Mouse (Mus musculus) G1E (cell line): Measurements from ENCODE around the gene Phactr3. TPM values are rescaled to one million over a fixed set of nuclear protein-coding genes. Genes with fewer than 3 reads are reported as not detected.

Experiments used
- ATAC-seq: 2 replicates; pipeline ENCODE4 v1.8.0; 2016; ENCODE audit warnings: mild to moderate bottlenecking; ENCODE audit not compliant: insufficient number of reproducible peaks, poor library complexity, low FRiP score, severe bottlenecking; ENCODE audit errors: extremely low read depth
- DNase-seq: peaks from one replicate; pipeline ENCODE4 v3.0.0; 2012; ENCODE audit warnings: low spot score
- H3K27me3 ChIP-seq: 2 replicates; pipeline ENCODE4 v1.6.1; 2012; ENCODE audit warnings: mild to moderate bottlenecking, low read length, inconsistent platforms; ENCODE audit not compliant: insufficient read depth
- H3K36me3 ChIP-seq: replicated peaks from 2 replicates; pipeline ENCODE3; 2012; ENCODE audit warnings: mild to moderate bottlenecking, inconsistent platforms
- H3K4me1 ChIP-seq: 2 replicates; pipeline ENCODE4 v1.6.1; 2012; ENCODE audit warnings: low read depth, low read length, inconsistent platforms, mixed read lengths; ENCODE audit not compliant: insufficient read depth
- H3K4me3 ChIP-seq: 2 replicates; pipeline ENCODE4 v1.5.1; 2012; ENCODE audit warnings: low read depth, mild to moderate bottlenecking, inconsistent platforms, low read length, moderate library complexity, mixed read lengths
- H3K9me3 ChIP-seq: replicated peaks from 2 replicates; pipeline ENCODE4 v1.6.1; 2012; ENCODE audit warnings: inconsistent platforms
- CTCF ChIP-seq: IDR thresholded peaks from 2 replicates; pipeline ENCODE4 v1.5.1; 2012; ENCODE audit warnings: low read depth, low read length, inconsistent platforms, mixed read lengths
- GATA1 ChIP-seq: IDR thresholded peaks from 2 replicates; pipeline ENCODE4 v1.6.1; 2012; ENCODE audit warnings: borderline replicate concordance, low read length, inconsistent platforms, mixed read lengths
- GATA2 ChIP-seq: IDR thresholded peaks from 2 replicates; pipeline ENCODE4 v1.6.1; 2012; ENCODE audit warnings: low read depth, low read length, inconsistent platforms, borderline replicate concordance
- POLR2AphosphoS5 ChIP-seq: IDR thresholded peaks from 2 replicates; pipeline ENCODE4 v1.6.1; 2012; ENCODE audit warnings: low read depth, low read length, inconsistent platforms; ENCODE audit not compliant: insufficient replicate concordance
- TAL1 ChIP-seq: conservative IDR thresholded peaks from 2 replicates; pipeline ENCODE4 v1.6.1; 2012; ENCODE audit warnings: low read depth, low read length, inconsistent platforms, mixed read lengths
- polyA plus RNA-seq: library from polyadenylated mRNA; stranded (reverse); fragments of >175 nt; gene quantifications from 2 replicates; pipeline ENCODE4 v1.2.3, GENCODE M21; 2012
- total RNA-seq, 2 experiments: library from RNA; stranded (forward) in 1 of 2; stranded (reverse) in 1 of 2; fragments of 200-1000 nt in 1 of 2; fragments of >200 nt in 1 of 2; fragmentation: Nextera tagmentation in 1 of 2; gene quantifications; 2 replicates each; pipeline ENCODE4 v1.2.3; 2014 to 2017

Gene Phactr3
- total and polyA plus RNA-seq, 3 experiments = 0.05 TPM; not detected in 2

GRCm38 (mm10) chr2:178131606-178132365 is 13.0 kb downstream of the Phactr3 start:
- ATAC-seq = no peak
- no peak for TF ChIP-seq POLR2AphosphoS5
- no peak for TF ChIP-seq TAL1
- TF ChIP-seq CTCF = no peak
- no peak for TF ChIP-seq GATA1
- no peak for TF ChIP-seq GATA2

GRCm38 (mm10) chr2:178135713-178136112 is 16.9 kb downstream of the Phactr3 start:
- H3K4me3 ChIP-seq = no peak overlapping the region
- H3K27me3 ChIP-seq = no peaks in the 10 kb centered on the region
- H3K4me1 ChIP-seq = no peaks in the 10 kb centered on the region
- H3K9me3 ChIP-seq = peaks cover 81% of the 10 kb centered on the region
- no peaks in the 10 kb centered on the region for H3K36me3 ChIP-seq
- DNase-seq = no peak
- TF ChIP-seq GATA2 = no peak
- no peak for TF ChIP-seq TAL1
- no peak for TF ChIP-seq POLR2AphosphoS5
- no peak for TF ChIP-seq CTCF
- TF ChIP-seq GATA1 = no peak
- no peak for ATAC-seq

More at GRCm38 (mm10) chr2:178131606-178132365, 13.0 kb downstream of the Phactr3 start:
- peaks cover 78% of the 10 kb centered on the region for H3K9me3 ChIP-seq
- DNase-seq = no peak
- H3K4me3 ChIP-seq = no peak overlapping the region
- no peaks in the 10 kb centered on the region for H3K36me3 ChIP-seq
- H3K27me3 ChIP-seq = no peaks in the 10 kb centered on the region
- H3K4me1 ChIP-seq = no peaks in the 10 kb centered on the region

- H3K4me1 ChIP-seq = no peaks in the 10 kb centered on the region
- ATAC-seq = no peak
- no peaks in the 10 kb centered on the region for H3K27me3 ChIP-seq
- H3K9me3 ChIP-seq = peaks cover 78% of the 10 kb centered on the region
- no peak for TF ChIP-seq POLR2AphosphoS5
- peak; percentile 24; the same call in 1 of the 2 replicates for TF ChIP-seq CTCF
- TF ChIP-seq GATA2 = no peak
- no peaks in the 10 kb centered on the region for H3K36me3 ChIP-seq
- H3K4me3 ChIP-seq = no peak overlapping the region
- no peak for DNase-seq
Observed at GRCm38 (mm10) chr2:178137518-178137917, 18.7 kb downstream of the Phactr3 start.

GRCm38 (mm10) chr2:178141489-178141922 is 22.7 kb downstream of the Phactr3 start:
- Histone ChIP-seq H3K9me3 (peaks cover 75% of the 10 kb centered on the region), H3K27me3 (no peaks in the 10 kb centered on the region), H3K4me1 (no peaks in the 10 kb centered on the region), H3K36me3 (no peaks in the 10 kb centered on the region), H3K4me3 (no peak overlapping the region)
- DNase-seq = no peak
- no peak for ATAC-seq
- TF ChIP-seq GATA2 = no peak

- H3K36me3 ChIP-seq = no peaks in the 10 kb centered on the region
- DNase-seq (no peak), ATAC-seq (no peak)
- H3K27me3 ChIP-seq = no peaks in the 10 kb centered on the region
- H3K4me3 ChIP-seq = no peak overlapping the region
- no peak for TF ChIP-seq GATA1
- TF ChIP-seq CTCF = no peak
- no peak for TF ChIP-seq POLR2AphosphoS5
- TF ChIP-seq TAL1 = no peak
- no peak for TF ChIP-seq GATA2
- peaks cover 75% of the 10 kb centered on the region for H3K9me3 ChIP-seq
- H3K4me1 ChIP-seq = no peaks in the 10 kb centered on the region
Observed at GRCm38 (mm10) chr2:178142291-178143023, 23.7 kb downstream of the Phactr3 start.

- Histone ChIP-seq H3K36me3 (no peaks in the 10 kb centered on the region), H3K9me3 (peaks cover 77% of the 10 kb centered on the region), H3K4me3 (no peak overlapping the region), H3K27me3 (no peaks in the 10 kb centered on the region), H3K4me1 (no peaks in the 10 kb centered on the region)
- no peak for DNase-seq
- TF ChIP-seq TAL1 (no peak), POLR2AphosphoS5 (no peak), GATA2 (no peak), CTCF (no peak)
- no peak for ATAC-seq
Observed at GRCm38 (mm10) chr2:178143024-178143415, 24.2 kb downstream of the Phactr3 start.
